Mouse (Mus musculus) kidney, embryonic 15.5 days (tissue): ENCODE results near the gene Nrxn2. TPM values are rescaled to one million over a fixed set of nuclear protein-coding genes. Genes with fewer than 3 reads are reported as not detected.

Source experiments
- ATAC-seq: fragments of 200-750 bp; cut with Nextera tagmentation; replicated peaks from 2 replicates; pipeline ENCODE4 v1.8.0; 2017; ENCODE audit warnings: moderate TSS enrichment; ENCODE audit not compliant: low FRiP score
- H3K27ac ChIP-seq: fragments of 300-500 bp; sonication (generic); 2 replicates; pipeline ENCODE4 v1.5.1; 2015; ENCODE audit warnings: mild to moderate bottlenecking, inconsistent platforms
- H3K27me3 ChIP-seq: fragments of 300-500 bp; sonication (generic); 2 replicates; pipeline ENCODE4 v1.6.1; 2015; ENCODE audit warnings: inconsistent platforms
- H3K36me3 ChIP-seq: fragments of 300-500 bp; sonication (generic); 2 replicates; pipeline ENCODE4 v1.6.1; 2015; ENCODE audit warnings: inconsistent platforms
- H3K4me1 ChIP-seq: fragments of 300-500 bp; sonication (generic); 2 replicates; pipeline ENCODE4 v1.6.1; 2015; ENCODE audit warnings: inconsistent platforms
- H3K4me2 ChIP-seq: fragments of 300-500 bp; sonication (generic); 2 replicates; pipeline ENCODE4 v1.6.1; 2015; ENCODE audit warnings: moderate library complexity, mild to moderate bottlenecking, inconsistent platforms
- H3K4me3 ChIP-seq: fragments of 300-500 bp; sonication (generic); replicated peaks from 2 replicates; pipeline ENCODE4 v1.5.1; 2015; ENCODE audit warnings: mild to moderate bottlenecking, inconsistent platforms
- H3K9ac ChIP-seq: fragments of 300-500 bp; sonication (generic); 2 replicates; pipeline ENCODE4 v1.6.1; 2015; ENCODE audit warnings: mild to moderate bottlenecking, inconsistent platforms
- H3K9me3 ChIP-seq: fragments of 300-500 bp; sonication (generic); replicated peaks from 2 replicates; pipeline ENCODE4 v1.6.1; 2016; ENCODE audit warnings: inconsistent platforms
- WGBS: fragments of 180-500 bp; shearing (Covaris S2); methylation state at CpG from one replicate; pipeline ENCODE4 v1.1.7; 2015; ENCODE audit warnings: mixed read lengths; 5-methylcytosine and 5-hydroxymethylcytosine counted together
- polyA plus RNA-seq: library from polyadenylated mRNA; unstranded; fragments of >200 nt; fragmentation: Nextera tagmentation; extraction: Ambion mirVana; gene quantifications from 2 replicates; pipeline ENCODE4 v1.2.1, GENCODE M21; 2015

Gene Nrxn2
- polyA plus RNA-seq, 1 experiment from 2014 or later, result 6.3 TPM

DNA sequence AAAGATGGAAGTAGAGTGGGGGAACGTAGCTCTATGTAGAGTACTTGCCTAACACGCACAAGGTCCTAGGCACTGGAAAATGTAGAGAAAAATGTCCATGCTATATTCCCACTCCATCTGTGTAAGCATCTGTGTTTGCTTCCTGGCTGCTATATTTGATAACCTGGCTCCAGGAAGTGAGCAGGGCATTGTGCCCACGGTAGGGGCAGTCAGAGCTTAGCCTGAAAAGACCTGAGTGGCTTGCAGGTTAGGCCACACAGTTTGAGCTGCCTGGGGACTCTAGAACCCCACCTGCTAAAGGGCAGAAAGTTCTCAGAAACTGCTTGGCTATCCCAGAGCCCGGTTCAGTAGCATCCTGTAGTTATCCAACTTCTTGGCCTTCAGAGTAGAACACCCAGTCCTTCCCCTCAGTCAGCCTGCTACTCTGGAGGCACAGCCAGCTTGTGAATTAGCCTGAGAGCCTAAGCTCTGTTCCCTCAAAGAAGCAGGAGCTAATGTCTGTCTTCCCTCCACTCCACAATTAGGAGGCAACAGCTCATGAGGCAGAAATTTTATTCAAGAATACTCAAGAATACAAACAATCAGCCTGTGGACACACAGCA lies 36.1 kb upstream of the Nrxn2 start:
- 73% methylated on average over 4 of the region's 4 CpGs for WGBS
- Histone ChIP-seq H3K4me2 (no peak overlapping the region), H3K4me1 (peaks cover 48% of the 10 kb centered on the region), H3K9ac (no peak overlapping the region), H3K36me3 (peaks cover 26% of the 10 kb centered on the region), H3K27me3 (no peaks in the 10 kb centered on the region), H3K27ac (peak overlapping the region; percentile 87; the same call in 1 of the 2 replicates), H3K4me3 (no peak overlapping the region), H3K9me3 (no peaks in the 10 kb centered on the region)
- ATAC-seq, result no peak

DNA sequence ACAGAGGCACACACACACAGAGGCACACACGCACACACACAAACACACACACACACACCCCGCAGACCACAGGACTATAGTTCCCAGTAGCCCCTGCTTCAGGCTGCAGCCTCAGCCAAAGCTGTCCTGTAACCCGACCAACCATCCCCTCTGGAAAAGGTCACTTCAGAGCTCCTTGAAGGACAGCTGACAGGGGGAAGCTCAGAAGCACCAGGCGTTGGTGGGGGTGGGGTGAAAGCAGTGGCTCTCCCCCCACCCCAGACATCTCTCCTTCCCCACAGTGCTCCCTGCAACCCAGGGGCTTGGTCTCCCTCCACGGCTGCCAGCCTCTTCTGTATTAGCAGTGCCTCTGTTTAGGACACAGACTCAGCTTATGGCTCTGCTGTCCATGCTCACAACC lies 35.1 kb upstream of the Nrxn2 start:
- Histone ChIP-seq H3K4me2 (no peak overlapping the region), H3K9ac (no peak overlapping the region), H3K4me1 (peaks cover 50% of the 10 kb centered on the region), H3K9me3 (no peaks in the 10 kb centered on the region), H3K27me3 (no peaks in the 10 kb centered on the region), H3K4me3 (no peak overlapping the region), H3K27ac (peak overlapping the region; percentile 87), H3K36me3 (peaks cover 15% of the 10 kb centered on the region)
- 29% methylated on average over 5 of the region's 5 CpGs for WGBS
- peak; percentile 20; the same call in 1 of the 2 replicates for ATAC-seq

DNA sequence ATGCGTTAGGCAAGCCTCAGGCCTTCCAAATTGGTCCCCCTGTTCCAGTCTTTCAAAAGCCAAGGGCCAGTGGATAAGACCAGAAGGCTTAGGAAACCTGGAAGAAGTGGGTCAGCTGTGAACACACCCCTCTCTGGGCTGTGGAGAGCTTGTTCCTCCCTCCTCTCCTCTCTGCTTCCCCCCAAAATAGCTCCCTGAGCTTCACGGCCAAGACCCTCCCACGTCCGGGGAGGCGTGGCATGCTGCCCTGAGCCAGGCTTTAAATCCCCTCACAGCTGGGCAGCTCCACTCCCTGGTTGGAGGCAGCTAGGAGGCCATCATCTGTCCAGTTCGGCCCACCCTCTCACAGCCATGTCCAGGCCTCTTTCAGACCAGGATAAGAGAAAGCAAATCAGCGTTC lies 34.4 kb upstream of the Nrxn2 start, which contains the start of gene Pygm:
Gene Pygm, plus strand, starts transcription at position 272 of the 400 bp plus-strand sequence.
- Histone ChIP-seq H3K4me1 (peaks cover 56% of the 10 kb centered on the region), H3K36me3 (peaks cover 9% of the 10 kb centered on the region), H3K27me3 (no peaks in the 10 kb centered on the region), H3K4me2 (peak within 1 kb of the TSS; percentile 44), H3K9me3 (no peaks in the 10 kb centered on the region), H3K27ac (peak within 1 kb of the TSS; percentile 87), H3K4me3 (peak within 1 kb of the TSS; percentile 5), H3K9ac (peak within 1 kb of the TSS; percentile 21)
- WGBS, result 7% methylated on average over 7 of the region's 7 CpGs
- ATAC-seq, result peak; percentile 63

DNA sequence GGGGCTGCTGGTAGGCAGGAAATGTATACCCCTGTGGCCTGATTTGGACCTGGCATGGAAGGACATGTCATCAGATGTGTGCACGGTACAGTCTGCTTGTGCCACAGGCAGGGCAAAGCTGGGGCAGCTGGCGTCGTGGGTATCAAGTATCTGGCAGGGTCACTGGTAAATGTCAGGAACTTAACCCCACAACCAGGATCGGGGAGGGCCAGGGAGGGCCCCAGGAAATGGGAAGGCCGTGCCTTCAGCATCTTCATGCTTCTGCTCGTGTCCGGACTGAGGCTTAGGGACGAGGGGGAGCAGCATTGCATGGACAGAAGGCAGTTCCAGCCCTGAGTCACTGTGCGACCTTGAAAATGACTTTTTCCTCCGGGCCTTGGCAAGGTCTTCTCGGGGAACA lies 33.6 kb upstream of the Nrxn2 start:
- peak overlapping the region; percentile 5 for H3K4me3 ChIP-seq
- H3K9ac ChIP-seq, result peak overlapping the region; percentile 21
- no peaks in the 10 kb centered on the region for H3K27me3 ChIP-seq
- H3K27ac ChIP-seq, result peak overlapping the region; percentile 87
- peaks cover 65% of the 10 kb centered on the region for H3K4me1 ChIP-seq
- H3K36me3 ChIP-seq, result peaks cover under 1% of the 10 kb centered on the region; the same call in 1 of the 2 replicates
- no peaks in the 10 kb centered on the region for H3K9me3 ChIP-seq
- no peak for ATAC-seq
- H3K4me2 ChIP-seq, result peak overlapping the region; percentile 44
- 45% methylated on average over 11 of the region's 11 CpGs for WGBS

DNA sequence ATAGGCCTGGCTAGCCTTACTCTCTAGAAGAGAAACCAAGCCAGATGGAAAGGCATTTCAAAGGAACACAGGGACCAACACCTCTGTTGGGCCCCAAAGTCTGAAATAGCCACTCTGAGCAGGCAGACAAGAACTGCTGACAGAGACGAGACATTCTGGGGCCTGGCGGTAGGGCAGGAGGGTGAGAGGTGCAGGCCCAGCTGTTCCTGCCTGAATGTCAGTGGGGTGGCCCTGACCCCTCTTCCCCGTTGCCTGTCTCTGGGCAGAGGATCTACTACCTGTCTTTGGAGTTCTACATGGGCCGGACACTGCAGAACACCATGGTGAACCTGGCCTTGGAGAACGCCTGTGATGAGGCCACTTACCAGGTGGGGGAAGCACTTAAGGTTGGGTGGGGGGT lies 33.1 kb upstream of the Nrxn2 start:
- 69% methylated on average over 5 of the region's 5 CpGs for WGBS
- Histone ChIP-seq H3K36me3 (no peaks in the 10 kb centered on the region), H3K4me3 (0 out of 2 replicates have a peak overlapping the region, but pooled peaks have one; percentile 5), H3K9me3 (no peaks in the 10 kb centered on the region), H3K4me2 (peak overlapping the region; percentile 44), H3K27ac (peak overlapping the region; percentile 87), H3K27me3 (no peaks in the 10 kb centered on the region), H3K9ac (no peak overlapping the region), H3K4me1 (peaks cover 69% of the 10 kb centered on the region)
- ATAC-seq, result no peak

DNA sequence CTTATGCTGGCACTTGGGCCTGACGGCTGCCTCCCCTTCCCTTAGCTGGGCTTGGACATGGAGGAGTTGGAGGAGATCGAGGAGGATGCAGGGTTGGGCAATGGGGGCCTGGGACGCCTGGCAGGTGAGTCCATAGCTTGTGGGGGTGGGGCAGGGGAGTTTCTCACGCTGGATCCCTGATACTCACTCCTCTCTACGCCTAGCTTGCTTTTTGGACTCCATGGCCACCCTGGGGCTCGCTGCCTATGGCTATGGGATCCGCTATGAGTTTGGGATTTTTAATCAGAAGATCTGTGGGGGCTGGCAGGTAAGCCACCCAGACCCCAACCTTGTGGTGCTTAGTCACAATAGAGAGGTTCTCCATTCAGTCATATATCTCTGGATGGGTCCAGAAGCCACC lies 32.7 kb upstream of the Nrxn2 start:
- Histone ChIP-seq H3K4me1 (peaks cover 69% of the 10 kb centered on the region), H3K4me2 (peak overlapping the region; percentile 44)

DNA sequence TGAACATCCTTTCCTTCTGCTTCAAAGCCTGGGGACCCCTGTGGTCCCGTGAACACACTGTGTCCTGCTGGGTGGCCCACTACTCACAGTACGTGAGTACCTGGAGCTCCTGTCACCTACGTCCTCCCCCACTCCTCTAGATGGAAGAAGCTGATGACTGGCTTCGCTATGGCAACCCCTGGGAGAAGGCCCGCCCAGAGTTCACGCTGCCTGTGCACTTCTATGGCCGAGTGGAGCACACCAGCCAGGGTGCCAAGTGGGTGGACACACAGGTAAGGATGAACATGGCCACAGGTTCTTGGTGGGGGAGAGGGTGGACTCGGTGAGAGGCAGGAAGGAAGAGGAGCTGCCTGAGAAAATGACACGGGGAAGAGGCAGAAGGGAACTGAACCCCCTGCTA lies 32.3 kb upstream of the Nrxn2 start:
- Histone ChIP-seq H3K27me3 (no peaks in the 10 kb centered on the region), H3K9me3 (no peaks in the 10 kb centered on the region), H3K4me2 (no peak overlapping the region), H3K4me1 (peaks cover 69% of the 10 kb centered on the region), H3K36me3 (no peaks in the 10 kb centered on the region), H3K27ac (no peak overlapping the region), H3K9ac (no peak overlapping the region), H3K4me3 (no peak overlapping the region)
- 53% methylated on average over 9 of the region's 9 CpGs for WGBS
- no peak for ATAC-seq

More for the DNA sequence above, 32.7 kb upstream of the Nrxn2 start:
- Histone ChIP-seq H3K27ac (peak overlapping the region; percentile 87; the same call in 1 of the 2 replicates), H3K36me3 (no peaks in the 10 kb centered on the region), H3K9ac (no peak overlapping the region), H3K4me3 (no peak overlapping the region), H3K27me3 (no peaks in the 10 kb centered on the region), H3K9me3 (no peaks in the 10 kb centered on the region)
- WGBS, result 85% methylated on average over 7 of the region's 7 CpGs
- no peak for ATAC-seq

DNA sequence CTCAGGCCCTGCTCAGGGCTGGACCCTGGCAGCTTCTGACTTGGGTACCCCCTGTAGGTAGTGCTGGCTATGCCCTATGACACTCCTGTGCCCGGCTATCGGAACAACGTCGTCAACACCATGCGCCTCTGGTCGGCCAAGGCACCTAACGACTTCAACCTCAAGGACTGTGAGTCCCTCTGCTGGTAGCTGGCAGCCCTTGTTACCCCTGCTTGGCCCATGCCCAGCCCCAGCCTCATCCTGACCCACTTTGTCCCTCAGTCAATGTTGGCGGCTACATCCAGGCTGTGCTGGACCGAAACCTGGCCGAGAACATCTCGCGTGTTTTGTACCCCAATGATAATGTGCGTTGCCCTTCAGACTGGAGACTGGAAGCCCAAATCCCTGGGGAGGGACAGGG lies 30.5 kb upstream of the Nrxn2 start:
- 83% methylated on average over 13 of the region's 13 CpGs for WGBS
- ATAC-seq, result no peak

DNA sequence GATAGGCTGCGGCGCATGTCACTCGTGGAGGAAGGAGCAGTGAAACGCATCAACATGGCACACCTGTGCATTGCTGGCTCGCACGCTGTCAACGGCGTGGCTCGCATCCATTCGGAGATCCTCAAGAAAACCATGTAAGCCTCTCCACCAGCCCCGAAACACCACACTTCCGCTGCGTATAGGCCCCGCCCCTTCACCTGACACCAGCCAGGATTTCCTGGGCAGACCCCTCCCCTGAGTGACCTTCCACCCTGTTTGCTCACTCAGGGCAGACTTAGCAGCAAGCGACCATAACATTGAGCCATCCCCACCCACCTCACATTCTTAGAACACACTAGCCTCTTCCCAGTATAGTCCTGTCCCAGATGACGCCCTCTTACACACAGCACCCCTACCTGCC lies 28.7 kb upstream of the Nrxn2 start:
- no peaks in the 10 kb centered on the region for H3K27me3 ChIP-seq
- peaks cover 8% of the 10 kb centered on the region for H3K36me3 ChIP-seq
- H3K4me3 ChIP-seq, result peak overlapping the region; percentile 39
- H3K9me3 ChIP-seq, result no peaks in the 10 kb centered on the region
- 0 out of 2 replicates have a peak overlapping the region, but pooled peaks have one; percentile 48 for H3K27ac ChIP-seq
- peak overlapping the region; percentile 72 for H3K4me2 ChIP-seq
- WGBS, result 6% methylated on average over 16 of the region's 16 CpGs
- peaks cover 44% of the 10 kb centered on the region for H3K4me1 ChIP-seq
- H3K9ac ChIP-seq, result peak overlapping the region; percentile 33
- ATAC-seq, result peak; percentile 50; the same call in 1 of the 2 replicates

More for the DNA sequence above, 30.5 kb upstream of the Nrxn2 start:
- Histone ChIP-seq H3K4me1 (peaks cover 62% of the 10 kb centered on the region), H3K27ac (no peak overlapping the region), H3K4me2 (no peak overlapping the region), H3K27me3 (no peaks in the 10 kb centered on the region), H3K4me3 (no peak overlapping the region), H3K9me3 (no peaks in the 10 kb centered on the region), H3K9ac (no peak overlapping the region), H3K36me3 (peaks cover 8% of the 10 kb centered on the region)

DNA sequence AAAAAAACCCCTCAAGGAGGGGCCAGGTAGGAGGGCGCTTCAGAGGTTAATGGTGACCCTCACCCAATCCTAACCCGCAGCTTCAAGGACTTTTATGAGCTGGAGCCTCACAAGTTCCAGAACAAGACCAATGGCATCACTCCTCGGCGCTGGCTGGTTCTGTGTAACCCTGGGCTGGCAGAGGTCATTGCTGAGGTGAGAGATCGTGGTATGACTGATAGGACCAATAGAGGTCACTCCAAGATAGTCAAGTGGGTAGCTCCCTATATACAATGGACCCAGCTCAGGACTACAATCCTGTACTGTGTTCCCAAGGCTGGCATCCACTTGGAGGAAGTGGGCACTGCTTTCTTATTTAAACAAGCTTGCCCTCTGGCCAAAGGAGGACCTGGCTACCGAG lies 28.3 kb upstream of the Nrxn2 start:
- no peaks in the 10 kb centered on the region for H3K9me3 ChIP-seq
- H3K4me2 ChIP-seq, result peak overlapping the region; percentile 72
- ATAC-seq, result no peak
- no peak overlapping the region for H3K4me3 ChIP-seq
- H3K4me1 ChIP-seq, result peaks cover 40% of the 10 kb centered on the region
- no peak overlapping the region for H3K27ac ChIP-seq
- WGBS, result 55% methylated on average over 6 of the region's 6 CpGs
- no peak overlapping the region for H3K9ac ChIP-seq
- H3K36me3 ChIP-seq, result peaks cover 8% of the 10 kb centered on the region
- no peaks in the 10 kb centered on the region for H3K27me3 ChIP-seq

DNA sequence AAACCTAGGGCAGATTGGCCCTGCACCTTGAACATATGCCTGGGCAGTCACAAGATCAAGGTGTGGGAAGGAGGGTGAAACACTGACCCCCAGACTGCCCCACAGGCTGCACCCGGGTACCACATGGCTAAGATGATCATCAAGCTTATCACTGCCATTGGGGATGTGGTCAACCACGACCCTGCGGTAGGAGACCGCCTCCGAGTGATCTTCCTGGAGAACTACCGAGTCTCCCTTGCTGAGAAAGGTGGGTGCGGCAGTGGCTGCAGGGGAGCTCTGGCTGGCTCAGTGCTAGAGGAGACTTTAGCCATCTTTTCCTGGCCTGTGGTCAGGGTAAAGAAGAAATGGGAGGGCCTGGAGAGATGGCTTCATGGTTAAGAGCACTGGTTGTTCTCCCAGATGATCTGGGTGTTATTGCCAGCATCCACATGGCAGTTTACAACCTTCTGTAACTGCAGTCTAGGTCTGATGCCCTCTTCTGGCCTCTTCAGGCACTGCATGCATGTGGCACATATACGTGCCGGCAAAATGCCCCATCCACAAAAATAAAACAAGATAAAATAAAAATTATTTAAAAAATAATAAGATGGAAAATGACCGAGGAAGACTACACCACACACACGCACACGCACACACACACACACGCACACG lies 25.7 kb upstream of the Nrxn2 start:
- Histone ChIP-seq H3K27me3 (no peaks in the 10 kb centered on the region), H3K4me1 (peaks cover 22% of the 10 kb centered on the region), H3K4me3 (no peak overlapping the region), H3K9ac (no peak overlapping the region), H3K27ac (no peak overlapping the region), H3K36me3 (peaks cover 8% of the 10 kb centered on the region), H3K9me3 (no peaks in the 10 kb centered on the region), H3K4me2 (no peak overlapping the region)
- no peak for ATAC-seq
- 93% methylated on average over 14 of the region's 14 CpGs for WGBS

DNA sequence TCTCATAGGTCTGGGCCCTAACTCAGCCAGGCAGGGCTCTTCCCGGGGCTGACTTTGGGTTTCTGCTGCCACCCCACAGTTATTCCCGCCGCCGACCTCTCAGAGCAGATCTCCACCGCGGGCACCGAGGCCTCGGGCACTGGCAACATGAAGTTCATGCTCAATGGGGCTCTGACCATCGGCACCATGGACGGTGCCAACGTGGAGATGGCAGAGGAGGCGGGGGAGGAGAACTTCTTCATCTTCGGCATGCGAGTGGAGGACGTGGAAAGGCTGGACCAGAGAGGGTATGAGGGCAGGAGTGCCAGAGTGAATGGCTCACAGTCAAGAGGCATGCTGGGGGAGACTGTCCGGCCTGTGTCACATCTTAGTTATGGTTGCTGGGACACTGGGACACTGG lies 24.9 kb upstream of the Nrxn2 start:
- H3K4me2 ChIP-seq, result no peak overlapping the region
- no peak overlapping the region for H3K27ac ChIP-seq
- WGBS, result 92% methylated on average over 16 of the region's 16 CpGs
- no peaks in the 10 kb centered on the region for H3K9me3 ChIP-seq
- no peak overlapping the region for H3K4me3 ChIP-seq
- peaks cover 8% of the 10 kb centered on the region for H3K36me3 ChIP-seq
- H3K4me1 ChIP-seq, result peaks cover 26% of the 10 kb centered on the region
- no peaks in the 10 kb centered on the region for H3K27me3 ChIP-seq
- no peak overlapping the region for H3K9ac ChIP-seq
- ATAC-seq, result no peak
